Mouse (Mus musculus): Measurements from ENCODE around the gene Sfmbt2. TPM values are rescaled to one million over a fixed set of nuclear protein-coding genes. Genes with fewer than 3 reads are reported as not detected.
A peak's percentile ranks its signal among the peaks of the same experiment; 100 is the strongest.

Sfmbt2 gene
- 2.0 and 2.2 TPM in 2 replicates for polyA plus RNA-seq (2015; fragmentation: Nextera tagmentation; extraction: Ambion mirVana)

DNA sequence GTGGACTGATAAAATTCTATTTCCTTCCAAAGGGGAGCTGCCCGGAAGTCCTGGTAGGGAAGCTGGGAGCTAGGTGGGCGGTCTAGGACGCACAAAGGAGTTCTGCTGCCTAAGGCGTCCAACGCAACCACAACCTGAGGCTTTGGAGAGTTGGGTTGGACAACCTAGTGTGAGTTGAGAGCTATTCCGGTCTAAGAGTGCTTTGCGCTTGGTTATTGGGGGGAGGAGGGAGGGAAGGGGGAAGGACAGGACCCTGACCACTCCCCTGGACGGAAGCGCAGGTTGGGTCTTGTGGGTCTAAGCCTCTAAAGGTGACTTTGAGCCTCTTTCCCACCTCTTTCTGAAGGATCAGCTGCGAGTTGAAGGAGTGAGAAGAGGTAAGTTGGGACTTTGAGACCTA lies at the start of gene Sfmbt2:
Gene Sfmbt2, plus strand, starts transcription at position 335 of the 400 bp plus-strand sequence.
- ATAC-seq (ENCODE audit: insufficient read depth, low FRiP score): no peak
- Histone ChIP-seq H3K4me3 (replicated peaks; ENCODE audit: low read length) (0 out of 2 replicates have a peak within 1 kb of the TSS, but pooled peaks have one; percentile 2), H3K4me2 (ENCODE audit: low read depth, low read length) (no peak within 1 kb of the TSS), H3K9ac (ENCODE audit: low read length) (no peak within 1 kb of the TSS), H3K9me3 (replicated peaks; ENCODE audit: control insufficient read depth, low read length) (no peaks in the 10 kb centered on the region), H3K4me1 (ENCODE audit: control insufficient read depth, insufficient read depth, low read length) (0 out of 2 replicates have a peak, but pooled peaks cover 13% of the 10 kb centered on the region), H3K27ac (ENCODE audit: low read length) (no peak within 1 kb of the TSS), H3K36me3 (ENCODE audit: control insufficient read depth, insufficient read depth, low read length) (no peaks in the 10 kb centered on the region), H3K27me3 (ENCODE audit: control insufficient read depth, insufficient read depth, low read length) (peaks cover 36% of the 10 kb centered on the region)
- WGBS: 3% methylated on average over 10 of the region's 10 CpGs

DNA sequence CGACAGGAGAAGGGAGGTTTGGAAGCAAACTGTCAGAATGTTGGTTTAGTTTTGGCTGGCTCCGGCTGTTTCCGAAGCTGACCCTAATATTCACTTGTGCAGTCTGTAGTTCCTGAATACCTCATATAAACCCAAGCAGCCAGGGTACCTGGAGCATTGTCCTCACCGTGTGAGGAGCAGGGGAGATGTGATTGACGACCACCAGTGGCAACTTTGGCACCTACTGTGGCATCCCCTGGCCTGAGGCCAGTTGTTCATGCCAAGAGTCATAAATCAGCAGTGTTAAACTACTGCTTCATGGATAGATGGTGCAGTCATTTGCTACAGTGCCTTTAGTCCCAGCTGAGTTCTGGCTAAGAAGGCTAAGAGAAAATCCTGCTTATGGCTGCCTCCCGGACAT lies 49.2 kb upstream of the Sfmbt2 start:
- Histone ChIP-seq H3K4me1 (ENCODE audit: control insufficient read depth, insufficient read depth, low read length) (peaks cover 3% of the 10 kb centered on the region; the same call in 1 of the 2 replicates), H3K9ac (ENCODE audit: low read length) (no peak overlapping the region), H3K4me2 (ENCODE audit: low read depth, low read length) (no peak overlapping the region), H3K27ac (ENCODE audit: low read length) (no peak overlapping the region), H3K36me3 (ENCODE audit: control insufficient read depth, insufficient read depth, low read length) (no peaks in the 10 kb centered on the region), H3K4me3 (replicated peaks; ENCODE audit: low read length) (no peak overlapping the region), H3K27me3 (ENCODE audit: control insufficient read depth, insufficient read depth, low read length) (no peaks in the 10 kb centered on the region), H3K9me3 (replicated peaks; ENCODE audit: control insufficient read depth, low read length) (no peaks in the 10 kb centered on the region)
- WGBS: 48% methylated on average over 6 of the region's 6 CpGs
- ATAC-seq (ENCODE audit: insufficient read depth, low FRiP score): no peak

DNA sequence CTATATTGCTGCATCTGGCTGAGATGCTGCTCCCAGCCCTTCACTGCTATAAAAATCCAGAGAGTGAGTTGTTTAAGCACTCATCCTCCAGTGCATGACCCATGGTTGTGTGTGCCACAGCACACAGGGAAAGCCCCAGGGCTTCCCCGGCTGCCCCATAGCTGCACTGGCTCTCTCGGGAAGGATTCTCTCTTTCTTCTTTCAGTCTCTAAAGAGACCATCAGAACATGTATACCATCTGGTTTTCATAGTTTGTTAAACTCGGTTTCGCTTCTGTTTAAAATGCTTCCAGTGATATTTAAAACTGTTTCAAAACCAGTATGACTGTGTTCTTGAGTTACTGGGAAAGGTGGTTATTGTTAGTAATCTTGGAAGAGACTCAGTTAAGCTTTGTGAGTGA lies 47.1 kb upstream of the Sfmbt2 start:
- H3K9ac ChIP-seq (ENCODE audit: low read length): no peak overlapping the region
- no peaks in the 10 kb centered on the region for H3K27me3 ChIP-seq (ENCODE audit: control insufficient read depth, insufficient read depth, low read length)
- 79% methylated on average over 4 of the region's 4 CpGs for WGBS
- no peak overlapping the region for H3K4me2 ChIP-seq (ENCODE audit: low read depth, low read length)
- no peak overlapping the region for H3K27ac ChIP-seq (ENCODE audit: low read length)
- H3K4me3 ChIP-seq (replicated peaks; ENCODE audit: low read length): no peak overlapping the region
- ATAC-seq (ENCODE audit: insufficient read depth, low FRiP score): no peak
- peaks cover 3% of the 10 kb centered on the region; the same call in 1 of the 2 replicates for H3K4me1 ChIP-seq (ENCODE audit: control insufficient read depth, insufficient read depth, low read length)
- H3K36me3 ChIP-seq (ENCODE audit: control insufficient read depth, insufficient read depth, low read length): no peaks in the 10 kb centered on the region
- no peaks in the 10 kb centered on the region for H3K9me3 ChIP-seq (replicated peaks; ENCODE audit: control insufficient read depth, low read length)

DNA sequence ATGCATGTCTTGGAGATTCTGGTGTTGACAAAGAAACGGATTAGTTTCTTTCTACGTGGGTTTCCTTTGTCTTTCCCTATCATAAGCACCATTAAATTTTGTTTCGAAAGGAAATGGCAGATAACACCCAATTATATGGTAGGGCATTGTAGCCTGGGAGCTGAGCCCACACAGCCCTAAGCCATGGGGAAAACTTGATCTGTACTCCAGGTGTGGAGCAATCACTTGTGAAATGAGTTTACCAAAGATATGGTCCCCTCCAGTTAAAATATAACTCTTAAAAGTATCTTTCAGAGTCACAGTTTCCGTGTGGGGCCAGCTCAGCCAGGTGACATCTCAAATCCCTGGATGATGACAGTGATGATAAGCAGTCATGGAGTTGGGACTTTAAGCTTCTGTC lies 45.3 kb upstream of the Sfmbt2 start:
- Histone ChIP-seq H3K27me3 (ENCODE audit: control insufficient read depth, insufficient read depth, low read length) (no peaks in the 10 kb centered on the region), H3K4me1 (ENCODE audit: control insufficient read depth, insufficient read depth, low read length) (peaks cover 3% of the 10 kb centered on the region; the same call in 1 of the 2 replicates), H3K36me3 (ENCODE audit: control insufficient read depth, insufficient read depth, low read length) (no peaks in the 10 kb centered on the region), H3K4me3 (replicated peaks; ENCODE audit: low read length) (no peak overlapping the region), H3K4me2 (ENCODE audit: low read depth, low read length) (no peak overlapping the region), H3K9me3 (replicated peaks; ENCODE audit: control insufficient read depth, low read length) (no peaks in the 10 kb centered on the region), H3K9ac (ENCODE audit: low read length) (no peak overlapping the region), H3K27ac (ENCODE audit: low read length) (no peak overlapping the region)
- no peak for ATAC-seq (ENCODE audit: insufficient read depth, low FRiP score)
- WGBS: 67% methylated on average over 4 of the region's 4 CpGs

DNA sequence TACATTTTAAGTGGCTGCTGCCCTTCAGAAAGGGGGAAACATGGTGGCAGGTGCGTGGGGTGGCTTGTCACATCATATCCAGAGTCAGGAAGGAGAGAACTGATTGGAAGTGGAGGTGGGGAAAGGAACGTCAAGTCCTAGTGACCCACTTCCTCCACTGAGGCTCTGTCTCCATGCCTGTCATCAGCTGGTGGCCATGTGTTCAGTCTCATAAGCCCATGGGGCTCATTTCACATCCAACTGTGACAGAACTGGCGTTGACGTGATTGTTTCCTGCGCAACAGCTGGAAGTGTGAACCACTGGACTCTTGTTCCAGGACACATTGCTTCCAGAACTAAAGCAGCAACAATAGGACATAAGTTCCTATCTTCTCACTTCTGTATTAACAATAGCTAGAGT lies 40.1 kb upstream of the Sfmbt2 start:
- H3K27me3 ChIP-seq (ENCODE audit: control insufficient read depth, insufficient read depth, low read length): no peaks in the 10 kb centered on the region
- H3K4me2 ChIP-seq (ENCODE audit: low read depth, low read length): no peak overlapping the region
- WGBS: 80% methylated on average over 5 of the region's 5 CpGs
- H3K4me1 ChIP-seq (ENCODE audit: control insufficient read depth, insufficient read depth, low read length): no peaks in the 10 kb centered on the region
- no peak overlapping the region for H3K4me3 ChIP-seq (replicated peaks; ENCODE audit: low read length)
- no peaks in the 10 kb centered on the region for H3K9me3 ChIP-seq (replicated peaks; ENCODE audit: control insufficient read depth, low read length)
- no peak overlapping the region for H3K9ac ChIP-seq (ENCODE audit: low read length)
- no peaks in the 10 kb centered on the region for H3K36me3 ChIP-seq (ENCODE audit: control insufficient read depth, insufficient read depth, low read length)
- ATAC-seq (ENCODE audit: insufficient read depth, low FRiP score): no peak
- no peak overlapping the region for H3K27ac ChIP-seq (ENCODE audit: low read length)

DNA sequence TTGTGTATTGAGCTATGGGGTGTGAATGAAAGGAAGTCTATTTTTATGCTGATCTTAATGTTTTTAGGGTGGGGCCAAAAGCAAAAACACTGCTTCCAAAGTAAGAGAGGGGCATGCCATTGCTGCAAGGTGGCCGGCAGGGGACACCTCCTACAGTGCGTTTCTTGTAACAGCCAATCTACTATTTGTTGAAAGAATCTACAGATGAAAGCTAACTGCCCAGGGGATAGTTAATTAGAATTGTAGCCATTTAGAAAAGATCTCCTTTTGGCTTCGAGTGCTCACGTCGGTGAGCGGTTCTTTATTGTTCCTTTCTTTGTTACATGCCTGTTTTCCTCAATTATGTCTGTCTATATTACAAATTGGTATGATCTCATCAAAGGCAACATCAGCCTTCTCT lies 36.0 kb upstream of the Sfmbt2 start:
- Histone ChIP-seq H3K9ac (ENCODE audit: low read length) (no peak overlapping the region), H3K27ac (ENCODE audit: low read length) (no peak overlapping the region), H3K36me3 (ENCODE audit: control insufficient read depth, insufficient read depth, low read length) (no peaks in the 10 kb centered on the region), H3K4me3 (replicated peaks; ENCODE audit: low read length) (no peak overlapping the region), H3K9me3 (replicated peaks; ENCODE audit: control insufficient read depth, low read length) (no peaks in the 10 kb centered on the region), H3K27me3 (ENCODE audit: control insufficient read depth, insufficient read depth, low read length) (no peaks in the 10 kb centered on the region), H3K4me1 (ENCODE audit: control insufficient read depth, insufficient read depth, low read length) (no peaks in the 10 kb centered on the region), H3K4me2 (ENCODE audit: low read depth, low read length) (no peak overlapping the region)
- 38% methylated on average over 6 of the region's 6 CpGs for WGBS
- no peak for ATAC-seq (ENCODE audit: insufficient read depth, low FRiP score)

DNA sequence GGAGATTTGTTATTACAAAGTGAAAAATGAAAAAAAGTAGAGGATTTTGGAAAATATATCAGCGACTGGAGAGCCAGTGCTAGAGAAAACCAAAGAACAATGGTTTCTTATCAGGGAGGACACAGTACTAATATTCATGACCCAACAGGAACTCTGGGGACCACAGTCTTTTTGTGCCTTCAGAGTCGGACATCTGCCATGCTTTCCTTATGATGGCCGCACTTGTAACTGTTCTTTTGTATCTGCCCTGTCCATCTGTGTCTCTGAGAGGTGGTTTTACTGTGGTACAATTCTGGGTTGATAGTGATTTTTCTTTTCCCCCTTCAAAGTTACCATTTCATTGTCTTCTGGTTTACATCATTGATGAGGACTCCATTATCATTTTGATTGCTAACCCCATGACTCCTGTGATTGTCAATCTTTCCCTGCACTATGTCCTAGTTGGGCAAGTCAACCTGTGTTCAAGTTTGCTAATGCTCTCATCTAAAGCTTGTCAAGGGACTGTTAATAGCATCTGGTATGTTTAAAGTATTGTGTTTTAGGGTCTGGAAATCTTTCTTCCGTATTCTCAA lies 35.2 kb upstream of the Sfmbt2 start:
- no peak overlapping the region for H3K4me2 ChIP-seq (ENCODE audit: low read depth, low read length)
- no peaks in the 10 kb centered on the region for H3K36me3 ChIP-seq (ENCODE audit: control insufficient read depth, insufficient read depth, low read length)
- WGBS: 60% methylated on average over 4 of the region's 4 CpGs
- H3K4me3 ChIP-seq (replicated peaks; ENCODE audit: low read length): no peak overlapping the region
- no peak overlapping the region for H3K9ac ChIP-seq (ENCODE audit: low read length)
- no peak overlapping the region for H3K27ac ChIP-seq (ENCODE audit: low read length)
- H3K4me1 ChIP-seq (ENCODE audit: control insufficient read depth, insufficient read depth, low read length): no peaks in the 10 kb centered on the region
- H3K27me3 ChIP-seq (ENCODE audit: control insufficient read depth, insufficient read depth, low read length): no peaks in the 10 kb centered on the region
- no peaks in the 10 kb centered on the region for H3K9me3 ChIP-seq (replicated peaks; ENCODE audit: control insufficient read depth, low read length)
- no peak for ATAC-seq (ENCODE audit: insufficient read depth, low FRiP score)

DNA sequence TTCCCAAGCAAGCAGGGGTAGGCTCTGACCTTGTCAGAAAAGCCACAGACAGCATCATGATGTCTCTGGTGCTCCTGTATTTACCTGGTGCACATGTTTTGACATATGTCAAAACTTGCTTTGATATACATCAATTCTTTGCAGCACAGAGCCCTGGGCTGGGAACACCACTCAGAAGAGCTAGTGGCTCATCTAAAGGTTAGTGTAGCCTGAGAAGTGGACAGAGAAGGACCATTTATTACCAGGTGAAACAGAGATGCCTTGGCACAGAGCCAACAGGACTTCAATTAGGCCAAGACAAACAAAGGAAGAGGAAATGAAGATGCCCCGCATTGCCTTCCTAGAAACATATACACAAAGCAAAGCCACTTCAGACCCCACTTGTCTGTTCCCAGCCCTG lies 30.3 kb upstream of the Sfmbt2 start:
- no peak overlapping the region for H3K4me3 ChIP-seq (replicated peaks; ENCODE audit: low read length)

DNA sequence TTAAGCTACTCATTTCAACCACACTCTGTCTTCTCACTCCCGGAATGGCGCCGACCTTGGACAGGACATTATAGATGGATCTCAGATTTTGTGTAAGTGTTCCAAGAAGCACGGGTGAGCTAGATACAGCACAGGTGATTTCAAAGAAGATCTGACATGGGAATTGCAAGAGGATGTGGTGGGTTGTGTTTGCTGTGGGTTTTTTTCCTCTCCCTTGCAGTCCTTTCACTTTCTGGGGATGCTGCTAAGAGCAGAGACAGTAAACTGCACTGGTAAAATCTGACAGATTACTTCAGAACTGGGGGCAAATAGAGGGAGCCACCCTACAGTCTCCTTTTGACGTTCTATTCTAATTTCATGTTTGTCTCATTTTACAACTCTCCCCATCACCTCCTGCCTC lies 26.8 kb upstream of the Sfmbt2 start:
- Histone ChIP-seq H3K4me3 (replicated peaks; ENCODE audit: low read length) (no peak overlapping the region), H3K36me3 (ENCODE audit: control insufficient read depth, insufficient read depth, low read length) (no peaks in the 10 kb centered on the region), H3K4me2 (ENCODE audit: low read depth, low read length) (no peak overlapping the region), H3K4me1 (ENCODE audit: control insufficient read depth, insufficient read depth, low read length) (no peaks in the 10 kb centered on the region), H3K9ac (ENCODE audit: low read length) (no peak overlapping the region), H3K27me3 (ENCODE audit: control insufficient read depth, insufficient read depth, low read length) (no peaks in the 10 kb centered on the region), H3K9me3 (replicated peaks; ENCODE audit: control insufficient read depth, low read length) (no peaks in the 10 kb centered on the region), H3K27ac (ENCODE audit: low read length) (no peak overlapping the region)
- ATAC-seq (ENCODE audit: insufficient read depth, low FRiP score): no peak
- WGBS: 68% methylated on average over 5 of the region's 5 CpGs

More for the DNA sequence above, 30.3 kb upstream of the Sfmbt2 start:
- ATAC-seq (ENCODE audit: insufficient read depth, low FRiP score): no peak
- no peaks in the 10 kb centered on the region for H3K36me3 ChIP-seq (ENCODE audit: control insufficient read depth, insufficient read depth, low read length)
- H3K9ac ChIP-seq (ENCODE audit: low read length): no peak overlapping the region
- no peaks in the 10 kb centered on the region for H3K27me3 ChIP-seq (ENCODE audit: control insufficient read depth, insufficient read depth, low read length)
- no peak overlapping the region for H3K27ac ChIP-seq (ENCODE audit: low read length)
- no peaks in the 10 kb centered on the region for H3K9me3 ChIP-seq (replicated peaks; ENCODE audit: control insufficient read depth, low read length)
- WGBS: 41% methylated on average over 1 of the region's 1 CpGs
- H3K4me1 ChIP-seq (ENCODE audit: control insufficient read depth, insufficient read depth, low read length): no peaks in the 10 kb centered on the region
- no peak overlapping the region for H3K4me2 ChIP-seq (ENCODE audit: low read depth, low read length)
